Comparison of ENCODE assay signal across 17 mouse cellular contexts in genomic region chr17:71132221-71132620, GRCm38 (mm10). TPM values are rescaled to one million over a fixed set of nuclear protein-coding genes. Genes with fewer than 3 reads are reported as not detected.
DNase-seq lines count a peak whose midpoint lies in the region; TF ChIP-seq lines count a peak whose summit lies in the region.
"Had no signal": no experiment of that assay in that cellular context is flagged by ENCODE, and none has a peak within 500 bp of the region (broad histone marks: within the 10 kb centered on the region; RNA-seq: fewer than 3 reads in every experiment).

No protein-coding gene starts in this region.

- no peaks in the 10 kb centered on the region for H3K36me3 ChIP-seq in CH12.LX (replicated peaks in 1 of 2; ENCODE audit: control insufficient read depth in 1 of 2, insufficient read depth in 1 of 2, low read length in 1 of 2)
- no peaks in the 10 kb centered on the region for H3K36me3 ChIP-seq in limb, embryonic 10.5 days
- H3K36me3 ChIP-seq: limb, embryonic 15.5 days had no signal

- no peak for TF ChIP-seq POLR2A in CH12.LX (IDR thresholded peaks at IDR 0.05; ENCODE audit: low read depth, low read length)

- H3K9ac ChIP-seq in CH12.LX (ENCODE audit: insufficient read depth, low read depth), result no peak overlapping the region
- H3K9ac ChIP-seq: limb, embryonic 15.5 days had no signal

- H3K4me3 ChIP-seq in CH12.LX (replicated peaks in 1 of 3; ENCODE audit: low read depth in 2 of 3, low read length in 2 of 3, poor library complexity in 1 of 3), result no peak overlapping the region
- H3K4me3 ChIP-seq in limb, embryonic 10.5 days, result no peak overlapping the region
- H3K4me3 ChIP-seq: limb, embryonic 15.5 days had no signal

- H3K4me1 ChIP-seq in CH12.LX (ENCODE audit: control insufficient read depth in 1 of 2, insufficient read depth in 2 of 2), result peaks cover 3 to 19% of the 10 kb centered on the region in 2 experiments
- peaks cover 43% of the 10 kb centered on the region for H3K4me1 ChIP-seq in limb, embryonic 10.5 days

- intact Hi-C loops in heart, postnatal 36 days (cut with DNase I), result loop anchor here (2.0 kb wide), 1 partner anchor 51 kb away; the partner anchor contains the start of gene Lpin2

- no peak overlapping the region for H3K27ac ChIP-seq in CH12.LX (ENCODE audit: insufficient read depth, low read depth)
- no peak overlapping the region for H3K27ac ChIP-seq in limb, embryonic 10.5 days
- H3K27ac ChIP-seq: hindbrain, postnatal 0 days; kidney, postnatal 0 days; limb, embryonic 15.5 days; stomach, postnatal 0 days had no signal

- peak; percentile 81 for DNase-seq in heart, adult 11 months
- DNase-seq in heart, postnatal 36 days, result no peak
- DNase-seq in 3134 (ENCODE audit: extremely low read depth, insufficient read length, low spot score) (peak; percentile 35), CH12.LX (ENCODE audit: extremely low read depth) (peak; percentile 54)
- DNase-seq in limb, embryonic 10.5 days (ENCODE audit: low spot score), result peak; percentile 18
- no peak for DNase-seq in left cerebral cortex, adult 11 months (ENCODE audit: low spot score)
- no peak for DNase-seq in Muller cell, postnatal 12 days (ENCODE audit: inconsistent ontology term)
- DNase-seq in cerebellum, postnatal 25 days, result no peak
- DNase-seq: adrenal gland, adult 8-10 months; cerebellum, adult 2 months; right cerebral cortex, adult 18-20 months; thymus, postnatal 14 days had no signal

- in situ Hi-C loops in CH12.LX (cut with MboI; ENCODE audit: low pct_ligation_motif_present, low pct_unique_long_range_greater_than_20kb, low sequenced_read_pairs), result no loop called here

- dilution Hi-C loops in CH12.LX (cut with MboI; ENCODE audit: extremely low pct_ligation_motif_present, extremely low pct_unique_long_range_greater_than_20kb, low sequenced_read_pairs), result no loop called here

- TF ChIP-seq RAD21 in CH12.LX (IDR thresholded peaks at IDR 0.05; ENCODE audit: low read depth, low read length), result no peak

- H3K79me2 ChIP-seq in CH12.LX (replicated peaks; ENCODE audit: control insufficient read depth, extremely low read depth, insufficient read depth, poor library complexity, severe bottlenecking), result no peaks in the 10 kb centered on the region

- no peaks in the 10 kb centered on the region for H3K9me3 ChIP-seq in CH12.LX (replicated peaks; ENCODE audit: low read length)
- no peaks in the 10 kb centered on the region for H3K9me3 ChIP-seq in limb, embryonic 10.5 days (replicated peaks)
- H3K9me3 ChIP-seq: limb, embryonic 15.5 days had no signal

- H3K27me3 ChIP-seq in CH12.LX (replicated peaks), result no peaks in the 10 kb centered on the region
- H3K27me3 ChIP-seq in limb, embryonic 10.5 days (ENCODE audit: low read depth, poor library complexity, severe bottlenecking), result no peaks in the 10 kb centered on the region
- H3K27me3 ChIP-seq: limb, embryonic 15.5 days had no signal

- TF ChIP-seq CTCF in CH12.LX (conservative IDR thresholded peaks at IDR 0.05 in 1 of 2, IDR thresholded peaks at IDR 0.05 in 1 of 2; ENCODE audit: low read depth in 2 of 2, low read length in 2 of 2), result no peak

- no peak overlapping the region for H3K4me2 ChIP-seq in CH12.LX (ENCODE audit: insufficient read depth, low read depth, poor library complexity, severe bottlenecking)
- H3K4me2 ChIP-seq: heart, embryonic 11.5 days; limb, embryonic 15.5 days had no signal

- TF ChIP-seq EP300 in CH12.LX (IDR thresholded peaks at IDR 0.05; ENCODE audit: low read length), result no peak

TF ChIP-seq in CH12.LX, 34 proteins besides CTCF, POLR2A, EP300 and RAD21:
- no peak for TF ChIP-seq ELF1 (IDR thresholded peaks at IDR 0.05; ENCODE audit: low read depth, low read length)
- TF ChIP-seq SIN3A (IDR thresholded peaks at IDR 0.05; ENCODE audit: low read length), result no peak
- no peak for TF ChIP-seq BHLHE40 (IDR thresholded peaks at IDR 0.05; ENCODE audit: low read depth, low read length)
- TF ChIP-seq HCFC1 (IDR thresholded peaks at IDR 0.05; ENCODE audit: low read depth, low read length), result no peak
- TF ChIP-seq MAFK (IDR thresholded peaks at IDR 0.05; ENCODE audit: insufficient replicate concordance, low read length), result no peak
- TF ChIP-seq JUND (conservative IDR thresholded peaks at IDR 0.05; ENCODE audit: low read depth, low read length), result no peak
- TF ChIP-seq PAX5 (IDR thresholded peaks at IDR 0.05; ENCODE audit: low read length), result no peak
- no peak for TF ChIP-seq CHD1 (IDR thresholded peaks at IDR 0.05; ENCODE audit: low read depth, low read length)
- TF ChIP-seq ETS1 (conservative IDR thresholded peaks at IDR 0.05; ENCODE audit: low read depth, low read length), result no peak
- no peak for TF ChIP-seq POLR2AphosphoS2 (IDR thresholded peaks at IDR 0.05; ENCODE audit: low read depth, low read length)
- no peak for TF ChIP-seq NRF1 (IDR thresholded peaks at IDR 0.05; ENCODE audit: low read depth, low read length)
- no peak for TF ChIP-seq GABPA (IDR thresholded peaks at IDR 0.05; ENCODE audit: insufficient replicate concordance, low read depth, low read length)
- no peak for TF ChIP-seq MEF2A (IDR thresholded peaks at IDR 0.05; ENCODE audit: borderline replicate concordance, low read depth, low read length)
- TF ChIP-seq CHD2 (IDR thresholded peaks at IDR 0.05; ENCODE audit: low read length), result no peak
- TF ChIP-seq NELFE (IDR thresholded peaks at IDR 0.05; ENCODE audit: low read depth, low read length), result no peak
- no peak for TF ChIP-seq MXI1 (IDR thresholded peaks at IDR 0.05; ENCODE audit: low read depth, low read length)

RNA-seq across cellular contexts. Expression of gene Lpin2, which starts 50.1 kb away (rescaled TPM):
- total RNA-seq in heart, postnatal 36 days (2021), result 1 to 10 TPM; 7.0 to 7.4 TPM
- total RNA-seq in CH12.LX (2012; rRNA removed), result 25.1 and 28.1 TPM in 2 replicates
- 25.4 TPM in 2 replicates for total RNA-seq in CH12.LX (2014; rRNA removed)
- 30.4 and 31.4 TPM in 2 replicates for polyA plus RNA-seq in CH12.LX (2012; ENCODE audit: insufficient read length, low read depth)
- 40.0 and 51.8 TPM in 2 replicates for polyA plus RNA-seq in limb, embryonic 10.5 days (2016; fragmentation: Nextera tagmentation; extraction: Ambion mirVana)

Comparison
In these comparisons a context has a peak if more than half of its experiments do, and no peak if none do; other contexts are left out.
1. DNase-seq: peak in heart, adult 11 months (single experiment), 3134 (single experiment), CH12.LX (single experiment) and limb, embryonic 10.5 days (single experiment); none in heart, postnatal 36 days (0 of 2), left cerebral cortex, adult 11 months (single experiment), Muller cell, postnatal 12 days (single experiment) and cerebellum, postnatal 25 days (0 of 2).